Mouse (Mus musculus): ENCODE results near the gene Rpl11.

DNA sequence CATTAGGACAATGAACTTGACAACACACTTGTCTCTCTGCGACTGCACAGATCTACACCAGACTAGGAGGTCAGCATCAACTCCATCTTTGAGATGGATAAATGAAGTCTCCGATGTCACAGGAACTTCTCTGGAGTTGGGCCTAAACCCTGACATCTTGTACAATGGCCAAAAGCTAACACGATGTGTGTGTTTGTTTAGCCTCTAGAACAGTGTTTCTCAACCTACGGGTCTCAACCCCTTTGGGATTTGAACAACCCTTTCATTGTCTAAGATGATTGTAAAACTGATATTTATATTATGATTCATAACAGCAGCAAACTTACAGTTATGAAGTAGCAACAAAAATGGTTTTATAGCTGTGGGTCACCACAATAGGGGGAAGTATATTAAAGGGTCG is 4.7 kb upstream of the Rpl11 start:
- TF ChIP-seq POLR2A (IDR thresholded peaks at IDR 0.05; ENCODE audit: low read depth, low read length) (no peak), CTCF (IDR thresholded peaks at IDR 0.05; ENCODE audit: borderline replicate concordance, insufficient read depth, low read length) (no peak)

All from embryonic fibroblast, embryonic 13.5 days (primary cell).